Mouse (Mus musculus) frontal cortex, adult 2 months (tissue): ENCODE data around the gene Creb3. TPM values are rescaled to one million over a fixed set of nuclear protein-coding genes. Genes with fewer than 3 reads are reported as not detected.
"Not testable (repeated sequence)": the region's sequence is repeated elsewhere in the genome, so short reads cannot be mapped to it uniquely, and the experiment has no call there.

Experiments
- DNase-seq, 2 experiments: peaks; one replicate each; pipeline ENCODE4 v3.0.0; 2022; ENCODE audit warnings: low spot score in 1 of 2; ENCODE audit errors: extremely low spot score in 1 of 2
- polyA plus RNA-seq: library from polyadenylated mRNA; depleted of rRNA; stranded (reverse); fragments of >200 nt; gene quantifications from 2 replicates; pipeline ENCODE4 v1.2.3, GENCODE M21; 2012

Creb3 gene
- polyA plus RNA-seq, 1 experiment, result 78.4 TPM

- DNase-seq, result no peak
Measured at GRCm38 (mm10) chr4:43581381-43581780, 19.2 kb downstream of the Creb3 start.

GRCm38 (mm10) chr4:43582241-43582640, 20.1 kb downstream of the Creb3 start:
- DNase-seq, result no peak

- DNase-seq, result no peak
Measured at GRCm38 (mm10) chr4:43583421-43583820, 21.3 kb downstream of the Creb3 start.

GRCm38 (mm10) chr4:43584444-43585416, 22.6 kb downstream of the Creb3 start, which contains the start of gene Msmp:
TSS of gene Msmp (minus strand) at chr4:43584494.
- DNase-seq, result no peak

- no peak for DNase-seq
Measured at GRCm38 (mm10) chr4:43585682-43586081, 23.6 kb downstream of the Creb3 start.

- DNase-seq, result no peak
Measured at GRCm38 (mm10) chr4:43586411-43586810, 24.3 kb downstream of the Creb3 start.

GRCm38 (mm10) chr4:43587681-43588080, 25.5 kb downstream of the Creb3 start:
- no peak for DNase-seq

- DNase-seq, result peak in 1 of 2 experiments; percentile 28
Measured at GRCm38 (mm10) chr4:43591543-43591942, 29.4 kb downstream of the Creb3 start.

GRCm38 (mm10) chr4:43591961-43592360, 29.8 kb downstream of the Creb3 start:
- DNase-seq, result no peak

- no peak for DNase-seq
Measured at GRCm38 (mm10) chr4:43593453-43593852, 31.3 kb downstream of the Creb3 start.

- not testable (repeated sequence) for DNase-seq
Measured at GRCm38 (mm10) chr4:43596597-43596996, 34.5 kb downstream of the Creb3 start.

- DNase-seq, result no peak
Measured at GRCm38 (mm10) chr4:43598200-43598599, 36.1 kb downstream of the Creb3 start.

- no peak for DNase-seq
Measured at GRCm38 (mm10) chr4:43598650-43599380, 36.7 kb downstream of the Creb3 start.

GRCm38 (mm10) chr4:43600195-43600934, 38.2 kb downstream of the Creb3 start:
- no peak for DNase-seq

GRCm38 (mm10) chr4:43604099-43604498, 42.0 kb downstream of the Creb3 start:
- no peak for DNase-seq

GRCm38 (mm10) chr4:43604751-43605685, 42.9 kb downstream of the Creb3 start:
- DNase-seq, result no peak

GRCm38 (mm10) chr4:43612534-43612933, 50.4 kb downstream of the Creb3 start:
- no peak for DNase-seq

- DNase-seq, result no peak
Measured at GRCm38 (mm10) chr4:43613060-43613730, 51.1 kb downstream of the Creb3 start.
